Mouse (Mus musculus) testis, postnatal 14 days (tissue): ENCODE data around the gene Asphd2.
A peak's percentile ranks its signal among the peaks of the same experiment; 100 is the strongest.

Experiments
- DNase-seq: peaks from one replicate; pipeline ENCODE4 v3.0.0; 2021; ENCODE audit warnings: low spot score

Asphd2 gene

GRCm38 (mm10) chr5:112349169-112349568, 45.5 kb downstream of the Asphd2 start:
- no peak for DNase-seq

- DNase-seq, result no peak
These were observed 48.3 kb downstream of the Asphd2 start for GRCm38 (mm10) chr5:112346211-112346965.

GRCm38 (mm10) chr5:112344092-112344960, 50.3 kb downstream of the Asphd2 start:
- no peak for DNase-seq

GRCm38 (mm10) chr5:112343205-112343595, 51.5 kb downstream of the Asphd2 start:
- DNase-seq, result no peak

- peak; percentile 85 for DNase-seq
These were observed 52.0 kb downstream of the Asphd2 start, which contains the start of the genes Srrd and Hps4 for GRCm38 (mm10) chr5:112342463-112343204. TSS of gene Srrd (minus strand) at chr5:112343040. TSS of gene Hps4 (plus strand) at chr5:112343083.

GRCm38 (mm10) chr5:112339215-112339614, 55.5 kb downstream of the Asphd2 start:
- no peak for DNase-seq

- DNase-seq, result no peak
These were observed 57.7 kb downstream of the Asphd2 start for GRCm38 (mm10) chr5:112337004-112337403.

GRCm38 (mm10) chr5:112335473-112335872, 59.2 kb downstream of the Asphd2 start:
- no peak for DNase-seq
